Mouse (Mus musculus) liver (tissue): ENCODE results near the gene Trim30b.
"Not testable (repeated sequence)": the region's sequence is repeated elsewhere in the genome, so short reads cannot be mapped to it uniquely, and the experiment has no call there.

Experiments
- DNase-seq: peaks from one replicate; pipeline ENCODE4 v3.0.0-alpha.2; 2020; ENCODE audit warnings: mixed read lengths

The Trim30b gene

DNA sequence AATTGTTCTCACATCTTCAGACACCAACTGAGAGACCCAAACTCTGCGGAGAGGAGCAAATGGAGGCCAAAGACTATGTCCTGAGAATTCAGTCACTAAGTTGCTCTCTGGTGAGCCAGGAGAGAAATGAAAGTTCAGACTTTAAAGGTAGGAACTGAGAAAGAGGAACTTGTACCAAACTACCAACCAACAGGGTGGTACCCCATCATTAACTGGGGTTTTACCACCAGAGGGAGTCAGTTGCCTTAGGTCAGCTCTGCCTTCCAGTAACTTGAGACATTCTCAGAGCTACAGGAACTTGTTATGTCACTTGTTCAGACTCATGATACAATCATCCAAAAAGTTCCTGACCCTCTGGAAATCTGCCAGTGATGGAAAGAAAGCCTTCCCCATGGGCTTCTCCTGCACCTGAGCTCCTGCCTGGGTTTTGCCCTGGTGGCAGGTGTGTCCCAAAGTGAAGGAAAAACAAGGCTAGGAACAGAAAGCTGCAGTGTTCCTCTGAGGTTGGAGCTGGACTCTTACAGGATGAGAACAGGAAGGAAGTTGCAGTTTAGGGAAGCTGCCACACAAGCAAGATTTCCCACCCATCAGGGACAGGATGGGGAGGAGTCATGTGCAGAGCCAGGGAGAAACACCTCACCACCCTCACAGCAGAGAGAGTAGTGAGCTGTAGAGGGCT, at the start of gene Trim30b:
Trim30b (minus strand) TSS at position 149 of the 679 bp plus-strand sequence.
- DNase-seq = no peak

DNA sequence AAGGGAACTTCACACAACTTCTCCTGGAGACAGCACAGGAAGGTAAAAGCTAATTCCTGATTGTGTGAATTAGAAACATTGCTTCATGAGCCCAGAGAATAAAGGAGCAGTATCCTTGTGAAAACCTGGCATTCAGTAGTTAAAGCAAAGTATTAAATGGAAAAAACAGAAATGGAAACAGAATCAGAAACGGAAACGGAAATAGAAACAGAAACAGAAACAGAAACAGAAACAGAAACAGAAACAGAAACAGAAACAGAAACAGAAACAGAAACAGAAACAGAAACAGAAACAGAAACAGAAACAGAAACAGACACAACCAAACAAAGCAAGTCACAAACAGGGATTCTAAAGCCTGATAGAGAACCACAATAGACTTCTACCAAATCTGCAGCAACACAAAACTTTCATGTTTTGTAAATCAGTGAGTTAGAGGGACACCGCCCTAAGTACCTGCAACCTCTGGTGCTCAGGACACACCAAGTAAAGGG, 34.8 kb upstream of the Trim30b start:
- DNase-seq = no peak

DNA sequence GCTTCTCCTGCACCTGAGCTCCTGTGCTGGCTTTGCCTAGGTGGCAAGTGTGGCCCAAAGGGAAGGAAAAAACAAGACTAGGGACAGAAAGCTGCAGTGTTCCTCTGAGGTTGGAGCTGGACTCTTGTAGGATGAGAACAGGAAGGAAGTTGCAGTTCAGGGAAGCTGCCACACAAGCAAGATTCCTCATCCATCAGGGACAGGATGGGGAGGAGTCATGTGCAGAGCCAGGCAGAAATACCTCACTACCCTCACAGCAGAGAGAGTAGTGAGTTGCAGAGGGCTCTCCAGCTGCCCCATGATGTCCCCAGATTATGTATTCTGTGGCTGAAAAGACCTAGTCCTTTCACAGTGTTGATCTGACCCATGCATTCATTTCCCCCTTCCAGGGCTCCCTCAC, 31.5 kb upstream of the Trim30b start:
- DNase-seq = no peak

- DNase-seq = no peak
Measured at GRCm38 (mm10) chr7:104400698-104401097, 31.0 kb upstream of the Trim30b start, which contains the start of gene Trim30c. Gene Trim30c (minus strand): TSS chr7:104400837.

DNA sequence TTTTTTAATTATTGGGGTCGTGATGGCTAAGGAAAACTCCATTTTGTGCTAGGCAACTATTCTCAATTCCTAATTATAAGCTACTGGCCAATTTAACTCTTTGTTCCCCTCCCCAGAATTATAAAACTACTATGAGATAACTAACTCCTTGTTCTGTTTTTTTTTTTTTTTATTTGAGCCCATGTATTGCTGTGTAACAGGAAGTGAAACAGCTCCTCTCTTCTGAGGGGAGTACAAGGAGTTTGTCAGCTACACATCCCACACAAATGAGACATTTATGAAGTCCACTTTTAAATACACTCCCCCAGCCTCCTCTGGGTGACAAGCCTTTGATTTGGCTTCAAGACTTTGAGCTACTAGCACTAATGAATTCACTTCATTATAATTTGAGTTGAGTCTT, 28.8 kb upstream of the Trim30b start:
- no peak for DNase-seq

DNA sequence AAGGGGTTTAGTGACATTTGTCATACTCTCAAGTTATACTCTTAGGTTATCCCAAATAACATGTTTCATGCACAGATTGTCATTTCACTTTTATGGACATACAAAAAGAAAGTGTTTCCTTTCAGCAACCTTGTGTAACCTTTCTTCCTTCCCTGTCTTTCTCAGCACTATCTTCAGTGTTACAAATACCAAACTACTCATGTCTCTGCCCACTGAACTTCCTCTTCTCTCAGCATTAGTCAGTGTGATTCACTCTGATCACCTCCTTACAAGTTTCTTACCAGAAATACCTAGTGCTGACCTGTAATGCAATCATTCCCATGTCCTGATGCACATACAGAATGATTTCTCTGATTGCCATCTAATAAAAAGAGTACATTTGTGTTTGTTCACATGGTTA, 3.3 kb downstream of the Trim30b start:
- no peak for DNase-seq

DNA sequence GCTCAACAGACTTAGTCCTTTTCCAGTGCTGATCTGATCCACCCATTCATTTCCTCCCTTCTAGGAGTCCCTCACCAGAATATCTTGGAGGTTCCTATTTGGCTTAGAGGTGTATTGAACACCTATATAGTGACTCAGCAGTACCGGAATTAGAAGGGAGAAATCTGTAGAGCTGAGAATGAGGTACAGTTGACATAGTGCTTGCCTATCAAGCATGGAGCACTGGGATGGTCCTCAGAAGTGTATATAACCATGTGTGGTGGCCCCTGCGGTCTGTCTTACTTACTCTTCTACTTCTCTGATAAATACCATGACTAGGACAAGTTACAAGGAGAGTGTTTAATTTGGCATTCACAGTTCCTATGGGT, 16.1 kb downstream of the Trim30b start:
- no peak for DNase-seq

DNA sequence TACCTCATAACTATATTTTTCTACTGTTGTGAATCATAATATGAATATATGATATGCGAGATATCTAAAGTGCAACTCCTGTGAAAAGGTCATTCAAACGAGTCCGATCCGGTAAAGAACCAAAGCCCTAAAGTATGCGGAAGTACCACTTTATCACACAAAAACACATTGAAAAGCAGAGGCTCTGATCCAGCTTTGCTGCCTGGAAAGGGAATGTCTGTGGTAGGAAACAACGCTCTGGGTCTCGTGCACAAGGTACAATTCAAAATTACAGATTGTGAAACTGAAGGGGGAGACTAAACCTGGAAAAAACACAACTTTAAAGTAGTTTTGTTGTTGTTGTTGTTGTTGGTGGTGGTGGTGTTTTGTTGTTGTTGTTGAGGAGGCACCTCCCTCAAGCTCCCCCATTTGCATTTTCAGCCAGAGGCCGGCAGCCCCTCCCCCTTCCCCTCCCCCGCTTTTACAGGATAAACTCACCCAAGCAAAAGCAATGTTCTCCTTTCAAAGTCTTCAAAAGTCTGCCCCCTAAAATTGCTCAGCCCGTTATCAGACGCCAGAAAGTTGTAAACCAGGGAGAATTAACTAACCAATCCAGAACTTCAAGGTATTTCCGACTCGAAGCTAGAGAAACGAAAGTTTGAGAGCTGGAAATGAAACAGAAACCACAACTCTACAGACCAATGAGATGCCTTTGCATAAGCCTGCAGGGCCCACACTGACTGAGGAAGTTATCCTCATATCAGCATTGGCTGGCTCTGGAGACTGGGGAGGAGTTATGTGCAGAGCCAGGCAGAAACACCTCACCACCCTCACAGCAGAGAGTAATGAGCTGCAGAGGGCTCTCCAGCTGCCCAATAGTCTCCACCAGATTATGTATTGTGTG, 16.7 kb downstream of the Trim30b start, which contains the start of gene Trim12c:
Trim12c (minus strand) TSS at position 646 of the 883 bp plus-strand sequence.
- peak; percentile 77 for DNase-seq

- DNase-seq = not testable (repeated sequence)
Measured at GRCm38 (mm10) chr7:104348043-104348442, 21.6 kb downstream of the Trim30b start.

DNA sequence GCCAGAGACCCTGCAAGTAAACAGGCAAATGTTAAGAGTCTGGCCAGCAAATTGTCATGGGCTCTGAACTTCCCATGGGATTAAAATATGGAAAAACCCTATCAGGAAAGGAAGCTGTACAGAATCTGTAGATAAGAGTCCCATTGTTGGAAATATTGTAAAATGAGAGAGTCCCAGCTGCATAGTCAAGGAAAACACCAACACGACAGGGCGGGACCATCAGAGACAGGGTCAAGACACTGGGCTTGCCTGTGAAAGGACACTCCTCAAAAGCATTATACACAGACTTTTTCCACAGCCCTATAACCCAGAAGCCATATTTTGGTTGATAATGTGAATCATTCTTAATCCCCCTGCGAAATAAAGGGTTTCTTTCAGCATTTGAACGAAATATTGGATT, 28.9 kb downstream of the Trim30b start:
- DNase-seq = not testable (repeated sequence)

GRCm38 (mm10) chr7:104335547-104335946, 34.1 kb downstream of the Trim30b start:
- not testable (repeated sequence) for DNase-seq

DNA sequence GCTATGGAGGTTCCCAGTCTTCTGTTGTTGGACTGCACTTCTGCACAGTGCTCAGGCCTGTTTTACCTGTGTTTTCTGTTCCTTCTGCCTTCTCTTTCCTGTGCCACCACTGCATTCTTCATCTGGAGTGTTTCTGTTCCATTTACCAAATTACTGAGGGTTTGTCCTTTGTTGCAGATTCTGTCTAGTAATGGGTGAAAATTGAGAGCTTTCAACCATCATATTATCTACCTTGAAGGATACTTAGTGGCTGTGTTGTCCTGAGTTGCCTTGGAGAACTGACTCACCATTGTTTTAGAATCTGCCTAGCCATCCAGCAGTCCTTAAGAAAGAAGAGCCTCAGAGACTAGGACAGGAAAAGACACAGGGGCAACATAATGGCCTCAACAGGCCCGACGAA, 40.5 kb downstream of the Trim30b start, which contains the start of gene Trim34b:
Trim34b (plus strand) TSS at position 301 of the 400 bp plus-strand sequence.
- not testable (repeated sequence) for DNase-seq

DNA sequence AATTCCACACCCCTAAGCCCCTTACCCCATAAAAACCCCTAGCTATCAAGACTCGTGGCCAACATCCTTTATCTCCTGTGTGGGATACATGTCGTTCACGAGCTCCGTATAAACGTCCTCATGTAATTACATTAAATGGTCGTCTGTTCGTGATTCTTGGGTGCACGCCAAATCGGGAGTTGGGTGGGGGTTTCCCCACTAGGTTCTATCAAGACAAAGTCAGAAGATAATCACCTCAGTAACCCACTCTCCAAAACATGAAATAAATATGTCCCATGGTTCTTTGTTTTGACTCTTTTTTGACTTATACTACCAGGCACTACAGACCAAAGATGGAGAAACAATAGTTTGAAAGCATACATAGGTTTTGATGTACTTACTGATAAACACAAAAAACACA, 47.7 kb downstream of the Trim30b start:
- no peak for DNase-seq

DNA sequence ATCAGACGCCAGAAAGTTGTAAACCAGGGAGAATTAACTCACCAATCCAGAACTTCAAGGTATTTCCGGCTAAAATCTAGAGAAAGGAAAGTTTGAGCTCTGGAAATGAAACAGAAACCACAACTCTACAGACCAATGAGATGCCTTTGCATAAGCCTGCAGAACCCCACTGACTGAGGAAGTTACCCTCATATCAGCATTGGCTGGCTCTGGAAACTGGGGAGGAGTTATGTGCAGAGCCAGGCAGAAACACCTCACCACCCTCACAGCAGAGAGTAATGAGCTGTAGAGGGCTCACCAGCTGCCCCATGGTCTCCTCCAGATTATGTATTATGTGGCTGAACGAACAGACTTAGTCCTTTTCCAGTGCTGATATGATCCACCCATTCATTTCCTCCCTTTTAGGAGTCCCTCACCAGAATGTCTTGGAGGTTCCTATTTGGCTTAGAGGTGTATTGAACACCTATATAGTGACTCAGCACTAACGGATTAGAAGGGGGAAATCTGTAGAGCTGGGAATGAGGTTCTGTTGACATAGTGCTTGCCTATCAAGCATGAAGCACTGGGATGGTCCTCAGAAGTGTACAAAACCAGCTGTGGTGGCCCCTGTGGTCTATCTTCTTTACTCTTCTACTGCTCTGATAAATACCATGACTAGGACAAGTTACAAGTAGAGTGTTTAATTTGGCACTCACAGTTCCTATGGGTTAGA, 54.2 kb downstream of the Trim30b start, which contains the start of gene Trim12a:
Trim12a (minus strand) TSS at position 98 of the 712 bp plus-strand sequence.
- DNase-seq = not testable (repeated sequence)

DNA sequence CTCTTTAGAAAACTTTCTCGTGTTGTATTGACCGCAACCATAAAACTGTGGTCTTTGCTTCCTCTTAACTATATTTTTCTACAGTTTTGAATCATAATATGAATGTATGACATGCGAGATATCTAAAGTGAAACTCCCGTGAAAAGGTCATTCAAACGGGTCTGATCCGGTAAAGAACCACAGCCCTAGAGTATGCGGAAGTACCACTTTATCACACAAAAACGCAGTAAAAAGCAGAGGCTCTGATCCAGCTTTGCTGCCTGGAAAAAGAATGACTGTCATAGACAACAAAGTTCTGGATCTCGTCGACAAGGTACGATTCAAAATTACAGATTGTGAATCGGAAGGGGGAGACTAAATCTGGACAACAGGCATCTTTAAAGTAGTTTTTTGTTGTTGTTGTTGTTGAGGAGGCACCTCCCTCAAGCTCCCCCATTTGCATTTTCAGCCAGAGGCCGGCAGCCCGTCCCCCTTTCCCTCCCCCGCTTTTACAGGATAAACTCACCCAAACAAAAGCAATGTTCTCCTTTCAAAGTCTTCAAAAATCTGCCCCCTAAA, 54.8 kb downstream of the Trim30b start:
- peak; percentile 20 for DNase-seq
